Mouse (Mus musculus): ENCODE results near the gene Ganc.

GRCm38 (mm10) chr2:120411096-120411628 is 7.5 kb downstream of the Ganc start:
- TF ChIP-seq CTCF (conservative IDR thresholded peaks at IDR 0.05; ENCODE audit: insufficient read depth, insufficient read length, low read depth, low read length) (no peak), POLR2A (IDR thresholded peaks at IDR 0.05; ENCODE audit: low read depth, low read length) (no peak)
